Mouse (Mus musculus): ENCODE measurements around the gene Galntl6.

DNA sequence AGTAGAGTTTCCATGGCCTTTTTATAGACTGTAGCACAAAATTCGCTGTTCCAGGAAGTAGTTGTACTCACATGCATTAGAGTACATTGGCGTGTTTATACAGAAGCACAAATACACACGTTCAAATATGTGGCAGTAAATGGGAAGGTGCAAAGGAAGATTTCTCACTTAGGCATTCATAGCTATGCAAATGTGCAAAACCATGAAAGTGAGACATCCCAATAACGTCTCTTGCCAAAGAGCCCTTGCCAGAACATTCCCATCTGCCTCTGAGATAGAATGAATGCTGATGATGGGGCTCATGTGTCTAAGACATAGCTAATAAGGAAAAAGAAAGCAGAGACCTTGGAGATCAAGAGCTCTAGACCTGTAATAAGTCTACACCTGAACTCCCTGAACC lies 1071.0 kb downstream of the Galntl6 start:
- TF ChIP-seq MAFK (IDR thresholded peaks at IDR 0.05; ENCODE audit: insufficient read depth, low read depth, low read length) (no peak), ZNF384 (IDR thresholded peaks at IDR 0.05; ENCODE audit: low read depth, low read length) (no peak)

Data from ES-E14 (cell line).